Mouse (Mus musculus) hematopoietic stem cell, adult 5-6 weeks (primary cell): ENCODE results near the gene Foxn3. TPM values are rescaled to one million over a fixed set of nuclear protein-coding genes. Genes with fewer than 3 reads are reported as not detected.

Source experiments
- ATAC-seq, 2 experiments: fragments of 125-278 bp in 1 of 2; replicated peaks in 1 of 2; 2 replicates each; pipeline ENCODE4 v1.8.0; 2016 to 2017; ENCODE audit warnings: inconsistent platforms in 2 of 2, mild to moderate bottlenecking in 2 of 2, moderate number of reproducible peaks in 2 of 2, low read depth in 1 of 2, moderate TSS enrichment in 1 of 2; ENCODE audit not compliant: low FRiP score in 2 of 2, poor library complexity in 2 of 2, severe bottlenecking in 2 of 2, insufficient read depth in 1 of 2, low TSS enrichment in 1 of 2
- total RNA-seq: library from RNA; stranded (forward); fragments of 172-1452, 232-1000 nt; gene quantifications from 2 replicates; pipeline ENCODE4 v1.2.3, GENCODE M21; 2017

Foxn3 gene
- total RNA-seq, 1 experiment from 2014 or later, result 50.9 TPM

- ATAC-seq, result no peak
Measured at GRCm38 (mm10) chr12:99287081-99287480, 276.3 kb downstream of the Foxn3 start.

- ATAC-seq, result no peak
Measured at GRCm38 (mm10) chr12:99286662-99287061, 276.7 kb downstream of the Foxn3 start.

GRCm38 (mm10) chr12:99285656-99286055, 277.7 kb downstream of the Foxn3 start:
- no peak for ATAC-seq

- no peak for ATAC-seq
Measured at GRCm38 (mm10) chr12:99285199-99285598, 278.2 kb downstream of the Foxn3 start.

- peak; percentile 82 to 85 for ATAC-seq
Measured at GRCm38 (mm10) chr12:99284419-99285069, 278.8 kb downstream of the Foxn3 start.

GRCm38 (mm10) chr12:99280826-99281225, 282.6 kb downstream of the Foxn3 start:
- no peak for ATAC-seq

GRCm38 (mm10) chr12:99280291-99280690, 283.1 kb downstream of the Foxn3 start:
- ATAC-seq, result no peak

- no peak for ATAC-seq
Measured at GRCm38 (mm10) chr12:99279426-99279825, 284.0 kb downstream of the Foxn3 start.

GRCm38 (mm10) chr12:99274589-99274988, 288.8 kb downstream of the Foxn3 start:
- no peak for ATAC-seq

GRCm38 (mm10) chr12:99269396-99269795, 294.0 kb downstream of the Foxn3 start:
- ATAC-seq, result no peak

- ATAC-seq, result no peak
Measured at GRCm38 (mm10) chr12:99268954-99269353, 294.4 kb downstream of the Foxn3 start.

- ATAC-seq, result no peak
Measured at GRCm38 (mm10) chr12:99267732-99268131, 295.6 kb downstream of the Foxn3 start.

- ATAC-seq, result no peak
Measured at GRCm38 (mm10) chr12:99266434-99266833, 296.9 kb downstream of the Foxn3 start.

- ATAC-seq, result no peak
Measured at GRCm38 (mm10) chr12:99265777-99266176, 297.6 kb downstream of the Foxn3 start.

GRCm38 (mm10) chr12:99264386-99264785, 299.0 kb downstream of the Foxn3 start:
- ATAC-seq, result peak; percentile 85 to 88

GRCm38 (mm10) chr12:99263592-99264335, 299.6 kb downstream of the Foxn3 start:
- no peak for ATAC-seq

- no peak for ATAC-seq
Measured at GRCm38 (mm10) chr12:99262840-99263239, 300.5 kb downstream of the Foxn3 start.

GRCm38 (mm10) chr12:99262066-99262599, 301.2 kb downstream of the Foxn3 start:
- ATAC-seq, result no peak
